Mouse (Mus musculus) kidney, embryonic 16.5 days (tissue): ENCODE data around the gene Parp11. TPM values are rescaled to one million over a fixed set of nuclear protein-coding genes. Genes with fewer than 3 reads are reported as not detected.

ENCODE experiments used
- ATAC-seq: fragments of 200-750 bp; cut with Nextera tagmentation; 2 replicates; pipeline ENCODE4 v1.8.0; 2017; ENCODE audit warnings: moderate TSS enrichment; ENCODE audit not compliant: low FRiP score, low TSS enrichment
- H3K27ac ChIP-seq: fragments of 300-500 bp; sonication (generic); 2 replicates; pipeline ENCODE4 v1.5.1; 2014; ENCODE audit warnings: low read length
- H3K27me3 ChIP-seq: fragments of 300-500 bp; sonication (generic); 2 replicates; pipeline ENCODE4 v1.6.1; 2014; ENCODE audit warnings: low read length, control low read depth, mixed read lengths; ENCODE audit not compliant: insufficient read depth
- H3K36me3 ChIP-seq: fragments of 300-500 bp; sonication (generic); 2 replicates; pipeline ENCODE4 v1.6.1; 2014; ENCODE audit warnings: low read length, control low read depth, mixed read lengths; ENCODE audit not compliant: insufficient read depth
- H3K4me1 ChIP-seq: fragments of 300-500 bp; sonication (generic); 2 replicates; pipeline ENCODE4 v1.6.1; 2014; ENCODE audit warnings: low read length, control low read depth, mixed read lengths; ENCODE audit not compliant: insufficient read depth
- H3K4me2 ChIP-seq: fragments of 300-500 bp; sonication (generic); replicated peaks from 2 replicates; pipeline ENCODE4 v1.6.1; 2014; ENCODE audit warnings: low read depth, low read length
- H3K4me3 ChIP-seq: fragments of 300-500 bp; sonication (generic); 2 replicates; pipeline ENCODE4 v1.5.1; 2014; ENCODE audit warnings: mild to moderate bottlenecking, low read length
- H3K9ac ChIP-seq: fragments of 300-500 bp; sonication (generic); replicated peaks from 2 replicates; pipeline ENCODE4 v1.6.1; 2014; ENCODE audit warnings: low read length
- H3K9me3 ChIP-seq: fragments of 300-500 bp; sonication (generic); 2 replicates; pipeline ENCODE4 v1.6.1; 2016; ENCODE audit warnings: low read length, control low read depth
- WGBS: fragments of 180-500 bp; shearing (Covaris S2); extraction: QIAGEN DNeasy Blood & Tissue Kit; methylation state at CpG from one replicate; pipeline ENCODE4 v1.1.7; 2014; 5-methylcytosine and 5-hydroxymethylcytosine counted together
- polyA plus RNA-seq: library from polyadenylated mRNA; unstranded; fragments of >200 nt; fragmentation: Nextera tagmentation; extraction: Ambion mirVana; gene quantifications from 2 replicates; pipeline ENCODE4 v1.2.1, GENCODE M21; 2015

The Parp11 gene
- polyA plus RNA-seq, 1 experiment from 2014 or later = 23.9 TPM

DNA sequence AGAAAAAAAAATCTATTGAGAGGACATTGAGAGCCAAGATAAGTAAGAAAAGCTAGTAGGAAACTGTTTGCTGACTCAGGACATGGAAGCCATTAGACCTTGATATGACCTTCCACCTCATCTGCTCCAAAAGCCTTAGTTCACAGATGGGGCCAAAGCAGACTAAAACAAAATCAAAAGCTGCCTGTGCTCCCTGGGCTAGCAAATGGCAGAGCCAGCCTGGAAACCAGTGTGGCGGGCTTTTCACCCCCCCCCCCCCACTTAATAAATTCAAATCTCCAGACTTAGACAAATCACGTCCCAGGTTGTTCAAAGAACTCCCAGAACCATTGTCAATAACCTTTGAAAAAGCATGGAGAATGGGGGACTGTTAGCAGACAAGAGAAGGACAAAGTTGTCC, 2.7 kb upstream of the Parp11 start:
- H3K9ac ChIP-seq = no peak overlapping the region
- WGBS = 54% methylated on average over 2 of the region's 2 CpGs
- ATAC-seq = no peak
- no peaks in the 10 kb centered on the region for H3K9me3 ChIP-seq
- H3K27me3 ChIP-seq = 0 out of 2 replicates have a peak, but pooled peaks cover 3% of the 10 kb centered on the region
- no peaks in the 10 kb centered on the region for H3K4me1 ChIP-seq
- no peak overlapping the region for H3K27ac ChIP-seq
- no peak overlapping the region for H3K4me3 ChIP-seq
- no peak overlapping the region for H3K4me2 ChIP-seq
- no peaks in the 10 kb centered on the region for H3K36me3 ChIP-seq

DNA sequence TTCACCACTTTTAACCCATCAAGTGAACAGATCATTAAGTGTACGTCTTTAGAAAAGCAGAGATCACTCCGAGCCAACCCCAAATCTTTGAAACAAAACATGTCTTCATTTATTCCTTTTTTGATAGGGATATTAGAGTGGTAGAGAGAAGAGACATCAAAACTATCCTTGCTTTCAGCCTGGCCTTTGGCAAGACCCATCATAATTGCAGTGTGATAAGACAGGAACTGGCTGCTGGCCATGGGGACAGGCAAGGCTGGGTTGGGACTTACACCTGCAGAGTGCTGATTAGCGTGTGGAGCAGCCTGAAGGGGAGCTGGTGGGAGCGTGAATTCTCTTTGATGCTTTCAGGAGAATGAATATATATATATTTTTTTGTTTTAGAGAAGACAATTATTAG, 2.2 kb upstream of the Parp11 start:
- Histone ChIP-seq H3K4me3 (no peak overlapping the region), H3K4me1 (no peaks in the 10 kb centered on the region), H3K9me3 (no peaks in the 10 kb centered on the region), H3K9ac (no peak overlapping the region), H3K27me3 (0 out of 2 replicates have a peak, but pooled peaks cover 3% of the 10 kb centered on the region), H3K36me3 (no peaks in the 10 kb centered on the region), H3K4me2 (no peak overlapping the region), H3K27ac (no peak overlapping the region)
- no peak for ATAC-seq
- WGBS = 64% methylated on average over 4 of the region's 4 CpGs

DNA sequence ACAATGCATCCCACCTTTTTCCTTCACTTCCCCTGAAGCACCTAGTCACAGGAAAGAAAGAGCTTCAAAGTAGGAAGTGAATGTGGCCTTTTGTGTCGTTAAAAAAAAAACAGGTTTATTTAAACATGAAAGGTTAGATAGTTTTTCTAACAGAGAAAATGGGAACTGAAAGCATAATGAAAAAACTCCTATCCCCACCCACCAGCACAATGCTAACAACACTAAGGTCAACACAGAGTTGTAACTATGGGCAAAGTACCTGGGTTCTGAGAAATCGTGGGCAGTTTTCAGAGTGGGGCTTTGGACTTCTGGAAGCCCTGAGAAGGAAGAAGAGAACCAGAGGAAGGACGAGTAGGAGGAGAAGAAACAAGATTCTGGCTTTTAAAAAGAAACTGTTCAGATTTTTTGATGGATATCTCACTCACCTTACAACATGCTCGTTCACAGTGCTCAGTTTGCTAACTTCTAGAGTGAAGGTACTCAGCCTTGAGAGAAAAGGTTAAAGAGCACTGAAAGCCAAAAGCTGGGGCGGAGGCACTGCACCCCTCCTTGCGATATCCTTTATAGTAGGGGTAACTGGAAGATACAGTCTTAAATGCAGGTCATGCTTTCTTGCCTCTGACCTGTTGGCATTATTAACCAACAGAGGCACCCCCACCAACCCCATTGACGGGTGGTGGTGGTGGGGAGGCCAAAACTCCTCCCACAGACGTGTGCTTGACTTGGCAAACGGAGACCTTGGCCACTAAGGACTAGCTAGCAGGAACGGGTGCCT, 1.2 kb downstream of the Parp11 start:
- H3K9ac ChIP-seq = no peak overlapping the region
- H3K27me3 ChIP-seq = 0 out of 2 replicates have a peak, but pooled peaks cover 5% of the 10 kb centered on the region
- no peak overlapping the region for H3K4me2 ChIP-seq
- H3K4me3 ChIP-seq = no peak overlapping the region
- no peaks in the 10 kb centered on the region for H3K4me1 ChIP-seq
- H3K36me3 ChIP-seq = no peaks in the 10 kb centered on the region
- no peak overlapping the region for H3K27ac ChIP-seq
- no peak for ATAC-seq
- H3K9me3 ChIP-seq = no peaks in the 10 kb centered on the region
- 60% methylated on average over 10 of the region's 10 CpGs for WGBS

DNA sequence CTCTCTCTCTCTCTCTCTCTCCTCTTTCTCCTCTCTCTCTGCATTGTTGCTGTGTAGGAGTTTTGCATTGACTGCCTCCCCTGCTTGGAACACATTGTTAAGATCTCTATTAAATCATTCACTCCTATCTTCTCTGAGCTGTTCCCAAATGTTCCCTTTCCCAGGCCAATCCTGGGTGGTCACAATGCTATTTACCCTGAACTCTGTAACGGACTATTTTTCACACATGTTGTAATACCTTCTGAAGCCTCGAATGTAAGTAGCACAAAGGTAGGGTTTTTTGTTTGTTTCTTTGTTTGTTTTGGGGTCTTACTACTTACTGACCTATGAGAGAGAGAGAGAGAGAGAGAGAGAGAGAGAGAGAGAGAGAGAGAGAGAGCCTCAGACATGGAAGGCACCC, 2.2 kb downstream of the Parp11 start:
- ATAC-seq = no peak
- H3K9me3 ChIP-seq = no peaks in the 10 kb centered on the region
- H3K27me3 ChIP-seq = 0 out of 2 replicates have a peak, but pooled peaks cover 5% of the 10 kb centered on the region
- no peak overlapping the region for H3K9ac ChIP-seq
- no peak overlapping the region for H3K27ac ChIP-seq
- no peak overlapping the region for H3K4me2 ChIP-seq
- no peaks in the 10 kb centered on the region for H3K36me3 ChIP-seq
- no peaks in the 10 kb centered on the region for H3K4me1 ChIP-seq
- WGBS = 70% methylated on average over 2 of the region's 2 CpGs
- H3K4me3 ChIP-seq = no peak overlapping the region

DNA sequence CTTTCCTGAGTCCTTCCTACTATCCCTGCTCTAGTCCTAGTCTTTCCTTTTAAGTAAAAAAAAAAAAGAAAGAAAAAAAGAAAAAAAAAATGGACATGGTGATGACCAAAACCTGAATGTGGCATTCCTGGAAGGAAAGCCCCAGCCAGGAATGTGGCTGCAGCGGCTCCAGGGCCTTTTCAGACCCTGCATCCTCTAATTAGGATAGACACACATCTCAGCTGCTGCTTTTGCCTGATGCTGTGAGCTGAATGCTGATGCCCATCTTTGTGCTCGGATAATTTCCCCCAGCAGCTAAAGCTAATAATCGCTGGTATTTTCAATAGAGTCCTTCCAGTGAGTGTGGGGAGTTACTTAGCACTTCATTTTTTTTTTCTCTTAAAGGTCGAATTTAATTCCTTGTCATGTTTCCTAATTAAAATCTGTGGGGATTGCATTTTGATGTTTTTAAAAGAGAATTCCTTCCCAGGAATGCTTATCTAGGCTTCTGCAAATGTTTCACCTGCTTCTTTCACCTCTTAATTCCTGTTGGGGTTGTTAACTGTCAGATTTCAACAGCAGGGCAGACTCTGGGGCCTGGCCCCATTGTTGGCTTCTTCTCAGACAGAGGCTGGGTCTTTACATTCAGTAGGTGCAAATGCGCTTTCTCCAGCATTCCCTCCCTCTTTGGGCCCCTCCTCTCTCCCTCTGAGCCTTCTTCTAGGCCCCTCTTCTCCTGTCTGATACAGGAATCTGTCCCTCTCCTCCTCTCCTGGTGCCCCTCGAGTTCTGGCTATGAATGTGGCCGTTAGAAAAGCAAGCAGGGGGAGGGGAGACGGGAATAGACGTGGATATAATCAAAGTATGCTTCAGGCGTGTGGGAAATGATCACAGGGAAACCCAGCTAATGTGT, 3.1 kb downstream of the Parp11 start:
- Histone ChIP-seq H3K36me3 (no peaks in the 10 kb centered on the region), H3K27ac (no peak overlapping the region), H3K4me1 (peaks cover 4% of the 10 kb centered on the region), H3K27me3 (0 out of 2 replicates have a peak, but pooled peaks cover 5% of the 10 kb centered on the region), H3K4me2 (no peak overlapping the region), H3K4me3 (no peak overlapping the region), H3K9me3 (no peaks in the 10 kb centered on the region), H3K9ac (no peak overlapping the region)
- WGBS = 40% methylated on average over 10 of the region's 10 CpGs
- ATAC-seq = no peak

DNA sequence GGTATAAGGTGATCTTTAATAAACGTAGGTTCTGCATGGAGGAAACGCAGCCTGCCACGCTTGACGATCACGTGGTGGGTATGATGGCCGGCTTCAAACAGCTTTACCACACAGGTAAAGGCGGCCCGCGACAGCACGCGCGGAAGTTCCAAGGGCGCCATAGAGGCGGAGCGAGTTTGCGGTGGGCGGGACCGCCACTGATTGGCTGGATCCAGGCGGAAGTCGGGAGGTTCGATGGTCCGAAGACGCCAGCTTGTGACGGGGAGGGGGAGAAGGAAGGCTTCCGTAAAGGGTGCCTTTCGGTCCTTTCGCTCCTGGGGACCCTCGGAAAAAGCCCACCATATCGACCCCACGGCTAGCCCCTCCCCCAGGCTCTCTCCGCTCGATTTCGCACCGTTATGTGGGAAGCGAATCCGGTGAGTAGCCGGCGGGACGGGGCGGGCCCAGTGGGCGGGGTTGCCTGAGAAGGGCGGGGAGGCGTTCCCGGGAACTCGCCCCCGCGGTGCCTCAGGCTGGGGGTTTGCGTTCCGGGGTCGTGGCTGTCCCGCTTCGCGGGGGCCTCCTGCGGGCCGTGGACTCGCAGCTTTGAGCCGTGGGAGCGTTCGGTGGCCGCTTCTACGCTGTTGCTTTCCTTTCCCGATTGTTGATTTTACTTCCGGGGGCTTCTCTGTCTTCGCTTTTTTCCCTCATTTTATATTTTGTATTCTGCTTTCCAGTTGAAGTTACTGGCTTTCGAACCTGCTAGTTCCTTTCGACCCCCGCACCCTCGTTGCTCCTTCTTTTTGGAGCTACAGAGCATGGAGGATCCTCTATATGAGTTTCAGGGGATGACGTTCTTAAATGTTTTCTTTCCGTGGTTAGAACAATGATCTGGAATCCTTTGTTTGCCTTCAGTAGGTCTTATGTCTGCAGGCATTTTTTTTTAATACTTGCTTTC, 7.0 kb downstream of the Parp11 start:
- Histone ChIP-seq H3K27ac (peak overlapping the region; percentile 86), H3K4me1 (peaks cover 6% of the 10 kb centered on the region), H3K9ac (peak overlapping the region; percentile 81), H3K36me3 (no peaks in the 10 kb centered on the region), H3K4me2 (peak overlapping the region; percentile 61), H3K27me3 (0 out of 2 replicates have a peak, but pooled peaks cover 2% of the 10 kb centered on the region), H3K4me3 (peak overlapping the region; percentile 74), H3K9me3 (no peaks in the 10 kb centered on the region)
- WGBS = under 1% methylated on average over 55 of the region's 70 CpGs
- ATAC-seq = peak; percentile 97

DNA sequence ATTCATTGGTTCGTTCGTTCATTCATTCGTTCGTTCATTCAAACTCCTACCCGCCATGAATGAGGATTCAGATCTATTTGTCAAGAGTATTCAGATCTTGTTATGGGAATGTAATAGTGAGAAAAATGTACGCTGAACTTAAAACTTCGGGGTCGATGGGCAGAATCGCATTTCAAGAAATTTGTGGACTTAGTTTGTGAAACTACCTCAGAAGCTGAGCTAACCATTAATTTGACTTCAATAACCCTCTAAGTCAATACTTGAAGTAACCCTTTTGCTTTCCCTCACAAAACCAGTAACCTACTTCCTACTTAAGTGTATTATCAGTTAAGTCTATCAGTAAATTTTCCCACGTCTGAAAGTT, 7.7 kb downstream of the Parp11 start:
- Histone ChIP-seq H3K27ac (no peak overlapping the region), H3K27me3 (0 out of 2 replicates have a peak, but pooled peaks cover 2% of the 10 kb centered on the region), H3K36me3 (no peaks in the 10 kb centered on the region), H3K9me3 (no peaks in the 10 kb centered on the region), H3K9ac (peak overlapping the region; percentile 81), H3K4me3 (peak overlapping the region; percentile 74), H3K4me2 (peak overlapping the region; percentile 61), H3K4me1 (peaks cover 6% of the 10 kb centered on the region)
- no peak for ATAC-seq
- 46% methylated on average over 10 of the region's 10 CpGs for WGBS

- H3K4me3 ChIP-seq = no peak overlapping the region
- H3K36me3 ChIP-seq = no peaks in the 10 kb centered on the region
- H3K27me3 ChIP-seq = 0 out of 2 replicates have a peak, but pooled peaks cover 2% of the 10 kb centered on the region
- H3K4me2 ChIP-seq = peak overlapping the region; percentile 61; the same call in 1 of the 2 replicates
- H3K9ac ChIP-seq = no peak overlapping the region
- WGBS = 89% methylated on average over 6 of the region's 6 CpGs
- no peak overlapping the region for H3K27ac ChIP-seq
- ATAC-seq = no peak
- peaks cover 6% of the 10 kb centered on the region for H3K4me1 ChIP-seq
- H3K9me3 ChIP-seq = no peaks in the 10 kb centered on the region
Observed at GRCm38 (mm10) chr6:127454809-127455208, 8.2 kb downstream of the Parp11 start.

GRCm38 (mm10) chr6:127455440-127455839, 8.8 kb downstream of the Parp11 start:
- Histone ChIP-seq H3K9ac (no peak overlapping the region), H3K4me2 (no peak overlapping the region), H3K36me3 (no peaks in the 10 kb centered on the region), H3K4me3 (no peak overlapping the region), H3K9me3 (no peaks in the 10 kb centered on the region), H3K4me1 (peaks cover 6% of the 10 kb centered on the region), H3K27me3 (no peaks in the 10 kb centered on the region), H3K27ac (no peak overlapping the region)
- no peak for ATAC-seq
- WGBS = 95% methylated on average over 4 of the region's 4 CpGs
